Mouse (Mus musculus) G1E (cell line): ENCODE measurements at regions not wholly inside any gene's neighbourhood (a gene's known extent, or its start where the extent isn't known, plus 50 kb on each side); places are given as distances from the start of the nearest gene placed in this dataset.

Experiments
- CTCF ChIP-seq: IDR thresholded peaks from 2 replicates; pipeline ENCODE4 v1.5.1; 2012; ENCODE audit warnings: low read depth, low read length, inconsistent platforms, mixed read lengths
- GATA1 ChIP-seq: IDR thresholded peaks from 2 replicates; pipeline ENCODE4 v1.6.1; 2012; ENCODE audit warnings: borderline replicate concordance, low read length, inconsistent platforms, mixed read lengths
- GATA2 ChIP-seq: IDR thresholded peaks from 2 replicates; pipeline ENCODE4 v1.6.1; 2012; ENCODE audit warnings: low read depth, low read length, inconsistent platforms, borderline replicate concordance

- TF ChIP-seq CTCF (no peak), GATA1 (no peak), GATA2 (no peak)
These were observed 195.1 kb upstream of the Ift57 start for GRCm38 (mm10) chr16:49503897-49504413.
